Mouse (Mus musculus) liver, embryonic 12.5 days (tissue): Measurements from ENCODE around the gene Npff. TPM values are rescaled to one million over a fixed set of nuclear protein-coding genes. Genes with fewer than 3 reads are reported as not detected.

ENCODE experiments used
- ATAC-seq: fragments of 200-750 bp; cut with Nextera tagmentation; 2 replicates; pipeline ENCODE4 v1.8.0; 2017; ENCODE audit warnings: moderate number of reproducible peaks, mild to moderate bottlenecking, moderate library complexity
- H3K27ac ChIP-seq: fragments of 300-500 bp; sonication (generic); 2 replicates; pipeline ENCODE4 v1.5.1; 2016; ENCODE audit warnings: mild to moderate bottlenecking
- H3K27me3 ChIP-seq: fragments of 300-500 bp; sonication (generic); replicated peaks from 2 replicates; pipeline ENCODE4 v1.6.1; 2016; ENCODE audit warnings: mild to moderate bottlenecking, moderate library complexity
- H3K36me3 ChIP-seq: fragments of 300-500 bp; sonication (generic); 2 replicates; pipeline ENCODE4 v1.6.1; 2016; ENCODE audit warnings: mild to moderate bottlenecking, moderate library complexity
- H3K4me1 ChIP-seq: fragments of 300-500 bp; sonication (generic); 2 replicates; pipeline ENCODE4 v1.6.1; 2016
- H3K4me2 ChIP-seq: fragments of 300-500 bp; sonication (generic); 2 replicates; pipeline ENCODE4 v1.6.1; 2016; ENCODE audit warnings: mild to moderate bottlenecking, moderate library complexity
- H3K4me3 ChIP-seq: fragments of 300-500 bp; sonication (generic); 2 replicates; pipeline ENCODE4 v1.5.1; 2016; ENCODE audit warnings: mild to moderate bottlenecking, moderate library complexity
- H3K9ac ChIP-seq: fragments of 300-500 bp; sonication (generic); 2 replicates; pipeline ENCODE4 v1.6.1; 2016; ENCODE audit warnings: mild to moderate bottlenecking, moderate library complexity
- H3K9me3 ChIP-seq: fragments of 300-500 bp; sonication (generic); replicated peaks from 2 replicates; pipeline ENCODE4 v1.6.1; 2016; ENCODE audit warnings: mild to moderate bottlenecking, moderate library complexity
- WGBS: fragments of 180-500 bp; shearing (Covaris S2); methylation state at CpG from one replicate; pipeline ENCODE4 v1.1.7; 2016; ENCODE audit not compliant: insufficient replicate concordance; 5-methylcytosine and 5-hydroxymethylcytosine counted together
- polyA plus RNA-seq: library from polyadenylated mRNA; unstranded; fragments of >200 nt; fragmentation: Nextera tagmentation; extraction: Ambion mirVana; gene quantifications from 2 replicates; pipeline ENCODE4 v1.2.1, GENCODE M21; 2016

Npff gene
- polyA plus RNA-seq, 1 experiment from 2014 or later: 1.0 TPM

DNA sequence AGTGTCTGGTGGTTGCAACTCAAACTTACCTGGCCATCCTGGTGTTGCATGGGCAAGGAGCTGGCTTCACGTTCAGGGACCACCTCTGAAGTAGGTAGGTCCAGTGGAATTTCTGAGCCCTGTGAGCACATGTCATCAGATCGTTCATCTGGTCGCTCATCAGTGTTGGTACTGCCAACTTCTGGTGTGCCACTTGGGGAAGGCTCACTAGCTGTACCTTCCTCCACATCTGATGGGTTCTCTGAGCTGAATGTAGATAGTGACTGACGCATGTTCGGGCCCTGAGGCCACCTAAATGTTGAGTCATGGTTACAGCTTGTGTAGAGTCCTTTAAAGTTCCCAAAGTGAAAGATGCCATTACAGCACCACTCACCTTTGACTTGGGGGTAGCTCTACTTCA lies 24.3 kb downstream of the Npff start:
- Histone ChIP-seq H3K4me3 (no peak overlapping the region), H3K9me3 (no peaks in the 10 kb centered on the region), H3K4me1 (no peaks in the 10 kb centered on the region), H3K27ac (no peak overlapping the region), H3K9ac (no peak overlapping the region), H3K4me2 (no peak overlapping the region), H3K27me3 (no peaks in the 10 kb centered on the region), H3K36me3 (peaks cover 94% of the 10 kb centered on the region)
- no peak for ATAC-seq
- 82% methylated on average over 5 of the region's 5 CpGs for WGBS

DNA sequence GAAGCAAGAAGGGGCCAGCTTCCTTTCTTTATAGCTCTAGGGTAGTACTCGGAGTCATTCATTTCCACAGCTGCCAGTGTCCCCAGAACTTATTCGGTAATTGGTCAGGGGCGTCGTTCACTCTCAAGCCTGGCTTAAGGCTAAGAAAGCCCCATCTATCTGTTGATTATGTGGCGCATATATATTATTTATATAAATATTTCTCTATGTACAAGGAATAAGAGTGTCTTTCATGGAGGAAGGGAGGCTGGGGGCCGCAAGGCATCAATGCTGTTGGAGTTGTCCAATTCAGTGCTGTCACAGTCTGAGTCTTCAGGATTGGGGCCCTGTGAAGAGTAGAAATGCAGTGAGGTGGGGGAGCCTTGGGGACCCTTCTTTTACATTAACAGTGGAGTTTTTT lies 24.9 kb downstream of the Npff start:
- no peaks in the 10 kb centered on the region for H3K4me1 ChIP-seq
- H3K36me3 ChIP-seq: peaks cover 99% of the 10 kb centered on the region
- ATAC-seq: no peak
- no peaks in the 10 kb centered on the region for H3K9me3 ChIP-seq
- no peaks in the 10 kb centered on the region for H3K27me3 ChIP-seq
- no peak overlapping the region for H3K9ac ChIP-seq
- 95% methylated on average over 6 of the region's 6 CpGs for WGBS
- H3K27ac ChIP-seq: no peak overlapping the region
- H3K4me2 ChIP-seq: no peak overlapping the region
- no peak overlapping the region for H3K4me3 ChIP-seq

DNA sequence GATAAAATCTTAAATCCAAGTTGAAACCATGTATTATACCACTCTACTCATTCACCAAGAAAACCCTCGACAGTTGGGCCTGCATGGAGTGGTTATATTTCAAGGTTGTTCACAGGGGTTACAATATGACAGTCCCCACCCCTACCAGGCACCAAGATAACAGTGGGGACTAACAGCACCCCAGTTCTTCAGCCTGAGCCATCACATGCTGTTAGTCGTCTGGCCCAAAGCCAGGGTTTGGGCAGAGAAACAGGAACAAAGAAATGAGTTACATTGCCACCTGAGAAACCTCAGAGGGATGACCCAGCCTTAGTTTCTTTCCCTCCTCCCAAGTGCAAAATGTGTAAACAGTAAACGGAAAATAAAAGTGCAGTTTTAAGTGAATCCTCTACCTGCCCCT lies 25.4 kb downstream of the Npff start:
- ATAC-seq: no peak
- no peak overlapping the region for H3K4me3 ChIP-seq
- H3K36me3 ChIP-seq: peaks cover 99% of the 10 kb centered on the region
- WGBS: 64% methylated on average over 3 of the region's 3 CpGs
- no peak overlapping the region for H3K9ac ChIP-seq
- no peak overlapping the region for H3K4me2 ChIP-seq
- H3K9me3 ChIP-seq: no peaks in the 10 kb centered on the region
- H3K27me3 ChIP-seq: no peaks in the 10 kb centered on the region
- no peak overlapping the region for H3K27ac ChIP-seq
- H3K4me1 ChIP-seq: no peaks in the 10 kb centered on the region

DNA sequence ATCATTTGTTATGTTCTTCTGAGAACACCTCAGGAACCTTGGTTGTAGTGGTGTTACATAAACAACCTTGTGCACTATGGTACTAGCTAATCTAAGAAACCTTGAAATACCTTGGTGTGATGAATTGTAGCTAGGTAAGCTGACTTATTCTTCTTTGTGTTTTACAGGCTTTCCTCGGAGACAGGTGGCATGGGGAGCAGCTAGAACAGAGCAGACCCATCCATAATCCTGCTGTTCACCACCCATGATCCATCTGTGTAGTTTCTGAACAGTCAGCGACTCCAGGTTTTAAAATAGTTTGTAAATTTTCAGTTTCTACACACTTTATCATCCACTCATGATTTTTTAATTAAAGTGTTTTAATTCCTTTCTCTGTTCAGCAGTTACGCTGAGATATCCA lies 26.4 kb downstream of the Npff start:
- ATAC-seq: no peak
- WGBS: 90% methylated on average over 3 of the region's 3 CpGs
- H3K27ac ChIP-seq: no peak overlapping the region
- no peaks in the 10 kb centered on the region for H3K27me3 ChIP-seq
- no peak overlapping the region for H3K4me2 ChIP-seq
- H3K4me1 ChIP-seq: no peaks in the 10 kb centered on the region
- H3K4me3 ChIP-seq: no peak overlapping the region
- H3K9ac ChIP-seq: no peak overlapping the region
- no peaks in the 10 kb centered on the region for H3K9me3 ChIP-seq
- peaks cover 99% of the 10 kb centered on the region for H3K36me3 ChIP-seq

DNA sequence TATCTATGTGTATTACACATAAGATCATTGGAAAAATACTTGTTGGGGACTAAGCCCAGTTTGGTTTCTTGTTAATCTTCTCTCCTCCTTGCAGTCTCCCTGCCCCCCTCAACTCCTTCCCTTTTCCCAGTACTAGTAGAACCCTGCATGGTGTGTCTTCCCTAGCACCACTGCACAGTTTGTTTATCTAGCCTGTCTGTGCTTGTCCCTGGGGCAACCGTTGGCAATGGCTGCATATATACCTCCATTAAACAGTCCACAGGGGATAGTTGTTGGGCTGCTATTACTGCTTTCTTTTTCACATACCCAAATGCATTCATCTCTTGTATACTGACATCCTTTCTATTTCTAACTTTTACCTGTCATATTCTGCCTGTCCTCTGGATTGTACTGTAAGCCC lies 37.1 kb downstream of the Npff start:
- peaks cover 93% of the 10 kb centered on the region for H3K36me3 ChIP-seq
- no peak for ATAC-seq
- H3K4me1 ChIP-seq: no peaks in the 10 kb centered on the region
- WGBS: 86% methylated on average over 1 of the region's 1 CpGs
- no peaks in the 10 kb centered on the region for H3K9me3 ChIP-seq
- no peak overlapping the region for H3K4me3 ChIP-seq
- no peaks in the 10 kb centered on the region for H3K27me3 ChIP-seq
- no peak overlapping the region for H3K27ac ChIP-seq
- H3K4me2 ChIP-seq: no peak overlapping the region
- H3K9ac ChIP-seq: no peak overlapping the region

DNA sequence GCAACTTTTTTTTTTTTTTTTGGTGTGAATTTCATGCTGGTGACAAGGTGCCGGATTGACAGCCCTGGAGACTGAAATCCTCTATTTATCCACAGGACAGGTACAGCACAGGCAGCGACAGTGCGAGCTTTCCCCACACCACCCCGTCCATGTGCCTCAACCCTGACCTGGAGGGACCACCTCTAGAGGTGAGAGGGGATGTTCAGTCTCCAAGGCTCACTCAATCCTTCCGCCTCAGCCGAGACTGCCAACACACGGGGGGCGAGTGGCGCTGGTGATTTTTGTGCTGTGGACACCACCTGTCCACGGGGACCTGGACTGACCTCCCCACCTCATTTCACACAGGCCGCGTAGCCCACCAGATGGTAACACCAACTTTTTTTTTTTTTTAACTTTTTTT lies 38.9 kb downstream of the Npff start:
- no peaks in the 10 kb centered on the region for H3K9me3 ChIP-seq
- 88% methylated on average over 12 of the region's 12 CpGs for WGBS
- no peak for ATAC-seq
- H3K4me1 ChIP-seq: no peaks in the 10 kb centered on the region
- H3K27me3 ChIP-seq: no peaks in the 10 kb centered on the region
- H3K36me3 ChIP-seq: peaks cover 95% of the 10 kb centered on the region
- no peak overlapping the region for H3K4me3 ChIP-seq
- no peak overlapping the region for H3K27ac ChIP-seq
- H3K4me2 ChIP-seq: no peak overlapping the region
- H3K9ac ChIP-seq: no peak overlapping the region

DNA sequence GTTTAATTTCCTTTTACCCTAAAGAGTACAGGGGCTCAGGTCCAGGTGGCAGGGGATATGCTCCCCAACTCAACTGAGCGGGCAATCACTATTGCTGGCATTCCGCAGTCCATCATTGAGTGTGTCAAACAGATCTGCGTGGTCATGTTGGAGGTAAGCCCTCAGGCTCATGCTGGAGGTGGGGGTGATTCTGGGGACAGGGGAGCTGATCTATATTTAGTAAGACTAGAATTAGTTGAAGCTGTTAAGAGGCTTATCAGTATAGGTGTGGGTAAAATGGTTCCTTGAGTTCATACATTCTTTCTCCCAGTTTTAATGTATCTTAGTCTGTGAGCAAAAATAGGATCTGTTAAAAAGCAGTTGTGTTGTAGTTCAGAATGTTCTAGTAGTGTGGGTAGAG lies 41.6 kb downstream of the Npff start:
- Histone ChIP-seq H3K4me1 (no peaks in the 10 kb centered on the region), H3K27me3 (no peaks in the 10 kb centered on the region), H3K27ac (no peak overlapping the region), H3K9ac (no peak overlapping the region), H3K9me3 (no peaks in the 10 kb centered on the region), H3K4me3 (no peak overlapping the region), H3K36me3 (peaks cover 93% of the 10 kb centered on the region), H3K4me2 (no peak overlapping the region)
- no peak for ATAC-seq
- WGBS: 91% methylated on average over 3 of the region's 3 CpGs

DNA sequence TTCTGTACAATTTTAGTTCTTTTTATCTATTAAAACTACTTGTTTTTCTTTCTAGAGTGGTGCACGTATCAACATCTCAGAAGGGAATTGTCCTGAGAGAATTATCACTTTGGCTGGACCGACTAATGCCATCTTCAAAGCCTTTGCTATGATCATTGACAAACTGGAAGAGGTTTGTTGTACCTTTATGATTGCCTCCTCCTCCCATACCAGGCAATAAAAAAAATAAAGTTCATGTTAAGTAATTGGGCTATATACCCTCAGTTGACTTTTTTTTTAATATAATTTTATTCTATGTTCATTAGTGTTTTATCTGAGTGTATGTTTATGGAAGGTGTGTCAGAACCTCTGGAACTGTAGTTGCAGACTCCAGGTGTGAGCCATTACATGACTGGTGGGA lies 50.2 kb downstream of the Npff start:
- peaks cover 69% of the 10 kb centered on the region for H3K36me3 ChIP-seq
- no peaks in the 10 kb centered on the region for H3K9me3 ChIP-seq
- H3K9ac ChIP-seq: no peak overlapping the region
- no peak overlapping the region for H3K4me2 ChIP-seq
- H3K27ac ChIP-seq: no peak overlapping the region
- H3K27me3 ChIP-seq: no peaks in the 10 kb centered on the region
- H3K4me1 ChIP-seq: peaks cover 22% of the 10 kb centered on the region
- no peak for ATAC-seq
- WGBS: 81% methylated on average over 2 of the region's 2 CpGs
- no peak overlapping the region for H3K4me3 ChIP-seq

Other genes starting within 250 kb of the Npff start
- gene Mfsd5, start 245.5 kb downstream of the Npff start, polyA plus RNA-seq: 40.8 and 41.6 TPM in 2 replicates
- 38.6 and 39.4 TPM in 2 replicates for gene Espl1, start 228.7 kb downstream of the Npff start, polyA plus RNA-seq
- 150 and 168 TPM in 2 replicates for gene Pfdn5, start 198.8 kb downstream of the Npff start, polyA plus RNA-seq
- gene Myg1, start 193.2 kb downstream of the Npff start, polyA plus RNA-seq: 62.0 and 66.8 TPM in 2 replicates
- 69.7 and 74.7 TPM in 2 replicates for gene Aaas, start 174.2 kb downstream of the Npff start, polyA plus RNA-seq
- gene Sp7, start 157.8 kb downstream of the Npff start, polyA plus RNA-seq: 0.37 and 0.63 TPM in 2 replicates
- gene Sp1, start 118.8 kb downstream of the Npff start, polyA plus RNA-seq: 5.1 and 5.6 TPM in 2 replicates
- 0.12 and 0.31 TPM in 2 replicates for gene Amhr2, start 79.6 kb downstream of the Npff start, polyA plus RNA-seq
- 119 and 126 TPM in 2 replicates for gene Prr13, start 65.9 kb downstream of the Npff start, polyA plus RNA-seq
- gene Pcbp2, start 54.4 kb downstream of the Npff start, polyA plus RNA-seq: 101 and 104 TPM in 2 replicates
- gene Gm10337, start 21.2 kb downstream of the Npff start, polyA plus RNA-seq: not detected in 2 replicates
- gene Map3k12, start 7.9 kb downstream of the Npff start, polyA plus RNA-seq: 4.2 and 4.5 TPM in 2 replicates
- gene Tarbp2, start 6.8 kb downstream of the Npff start, polyA plus RNA-seq: 63.5 and 66.7 TPM in 2 replicates
- not detected in 2 replicates for gene Gm28047, start 100.1 kb upstream of the Npff start, polyA plus RNA-seq
- gene Atf7, start 100.5 kb upstream of the Npff start, polyA plus RNA-seq: 11.5 and 14.3 TPM in 2 replicates
- 39.6 and 42.2 TPM in 2 replicates for gene Atp5g2, start 147.4 kb upstream of the Npff start, polyA plus RNA-seq
- 8.7 and 10.3 TPM in 2 replicates for gene Calcoco1, start 197.2 kb upstream of the Npff start, polyA plus RNA-seq